ENCODE assay signal across 9 mouse cellular contexts in the genomic region with DNA sequence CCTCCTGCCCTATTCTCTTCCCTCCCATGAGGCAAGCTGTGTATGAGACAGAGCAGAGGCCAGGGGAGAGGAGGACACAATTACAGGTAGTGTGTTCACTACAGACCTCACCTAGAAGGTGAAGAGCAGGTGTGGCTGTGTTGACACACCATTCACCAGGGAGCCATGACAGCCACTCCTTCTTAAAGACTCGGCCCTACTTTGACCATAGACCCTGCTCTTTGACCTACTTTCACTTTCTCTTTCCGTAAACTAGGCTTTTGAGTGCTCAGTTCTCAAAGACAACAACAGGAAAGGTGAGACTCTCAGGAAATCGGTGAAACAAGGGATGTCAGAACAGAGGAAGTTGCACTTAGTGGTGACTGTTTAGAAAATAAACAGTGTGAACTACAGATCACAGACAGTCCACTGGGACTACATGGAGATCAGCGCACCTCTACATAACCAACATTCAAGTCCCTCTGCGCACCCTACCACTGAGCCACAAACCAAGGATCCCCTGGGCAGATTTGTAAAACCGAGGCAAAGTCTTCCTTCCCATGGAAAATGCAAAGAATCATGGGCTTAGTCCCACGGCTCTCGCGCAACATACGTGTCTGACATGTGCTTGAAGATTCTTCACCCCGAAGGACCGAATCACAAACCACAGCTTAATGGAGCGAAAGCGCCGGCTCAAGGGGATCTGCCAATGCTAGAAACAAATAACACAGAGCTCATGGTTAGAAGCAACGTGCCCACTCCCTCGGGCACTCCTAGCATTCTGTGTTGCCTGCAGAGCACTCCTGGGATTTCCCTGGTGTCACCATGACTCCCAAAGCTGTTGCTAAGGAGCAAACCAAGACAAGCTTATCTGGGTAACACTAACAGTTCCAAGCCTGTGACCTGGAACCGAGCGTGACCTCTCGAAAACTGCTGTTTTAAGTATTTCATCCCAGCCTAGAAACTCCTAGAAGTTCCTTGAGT. TPM values are rescaled to one million over a fixed set of nuclear protein-coding genes. Genes with fewer than 3 reads are reported as not detected.
DNase-seq lines count a peak whose midpoint lies in the region; ATAC-seq and TF ChIP-seq lines count a peak whose summit lies in the region.
"Had no signal": no experiment of that assay in that cellular context is flagged by ENCODE, and none has a peak within 500 bp of the region (broad histone marks: within the 10 kb centered on the region; RNA-seq: fewer than 3 reads in every experiment).

No protein-coding gene starts in this region.

- no peak overlapping the region for H3K4me2 ChIP-seq in stomach, postnatal 0 days (replicated peaks; ENCODE audit: low read depth)
- H3K4me2 ChIP-seq in hindbrain, embryonic 13.5 days = no peak overlapping the region

- ATAC-seq in stomach, postnatal 0 days (ENCODE audit: low FRiP score, low TSS enrichment) = peak; percentile 96
- no peak for ATAC-seq in hindbrain, embryonic 13.5 days (ENCODE audit: low FRiP score)

- DNase-seq in adrenal gland, postnatal 14 days = peak; percentile 53
- DNase-seq in adrenal gland, adult 2 months = no peak
- peak; percentile 41 for DNase-seq in ovary, adult 18-20 months (ENCODE audit: low spot score)
- DNase-seq in ovary, postnatal 10 days (ENCODE audit: low spot score) = no peak
- peak; percentile 95 for DNase-seq in large intestine, adult 2 months (ENCODE audit: low read depth, low spot score)
- peak; percentile 52 for DNase-seq in stomach, postnatal 0 days (ENCODE audit: low spot score)
- no peak for DNase-seq in urinary bladder, adult 2 months (ENCODE audit: low spot score)

- 0 out of 2 replicates have a peak overlapping the region, but pooled peaks have one; percentile 45 for H3K27ac ChIP-seq in stomach, postnatal 0 days (replicated peaks)
- no peak overlapping the region for H3K27ac ChIP-seq in hindbrain, embryonic 13.5 days
- H3K27ac ChIP-seq: macrophage had no signal

- no peaks in the 10 kb centered on the region for H3K9me3 ChIP-seq in stomach, postnatal 0 days (ENCODE audit: control insufficient read depth, low read length)
- H3K9me3 ChIP-seq in hindbrain, embryonic 13.5 days = no peaks in the 10 kb centered on the region

- no peak for TF ChIP-seq CTCF in stomach, postnatal 0 days (IDR thresholded peaks at IDR 0.05; ENCODE audit: low read depth)

- H3K36me3 ChIP-seq in stomach, postnatal 0 days (ENCODE audit: control insufficient read depth, insufficient read depth, low read length) = no peaks in the 10 kb centered on the region
- no peaks in the 10 kb centered on the region for H3K36me3 ChIP-seq in hindbrain, embryonic 13.5 days

- H3K27me3 ChIP-seq in stomach, postnatal 0 days (ENCODE audit: control insufficient read depth, insufficient read depth, low read length) = no peaks in the 10 kb centered on the region
- no peaks in the 10 kb centered on the region for H3K27me3 ChIP-seq in hindbrain, embryonic 13.5 days

- TF ChIP-seq EP300 in stomach, postnatal 0 days (optimal IDR thresholded peaks at IDR 0.05) = no peak

- no peak overlapping the region for H3K9ac ChIP-seq in stomach, postnatal 0 days (ENCODE audit: low read length)
- no peak overlapping the region for H3K9ac ChIP-seq in hindbrain, embryonic 13.5 days

- no peak overlapping the region for H3K4me3 ChIP-seq in stomach, postnatal 0 days (ENCODE audit: low read depth, low read length)
- no peak overlapping the region for H3K4me3 ChIP-seq in hindbrain, embryonic 13.5 days

- no peaks in the 10 kb centered on the region for H3K4me1 ChIP-seq in stomach, postnatal 0 days (replicated peaks; ENCODE audit: control insufficient read depth, insufficient read depth)
- H3K4me1 ChIP-seq in hindbrain, embryonic 13.5 days (replicated peaks) = 0 out of 2 replicates have a peak, but pooled peaks cover 5% of the 10 kb centered on the region

- WGBS in large intestine, adult 2 months = 80% methylated on average over 20 of the region's 20 CpGs
- WGBS in stomach, postnatal 0 days = 74% methylated on average over 20 of the region's 20 CpGs
- WGBS in hindbrain, embryonic 13.5 days = 86% methylated on average over 20 of the region's 20 CpGs

RNA-seq across cellular contexts. Expression of a gene that starts 21.5 kb away (rescaled TPM):
- total RNA-seq in adrenal gland, postnatal 14 days (2021) = 11.8 and 14.9 TPM in 2 replicates
- total RNA-seq in adrenal gland, adult 2 months (2021) = 10 to 100 TPM in 1 of 2 experiments, 1 to 10 TPM in 1; 2.0 to 51.8 TPM
- 6.9 and 10.2 TPM in 2 replicates for polyA plus RNA-seq in adrenal gland, adult 2 months (2012; rRNA removed)
- 1.1 and 1.6 TPM in 2 replicates for polyA plus RNA-seq in large intestine, adult 2 months (2012; rRNA removed)
- polyA plus RNA-seq in stomach, postnatal 0 days (2015; fragmentation: Nextera tagmentation; extraction: Ambion mirVana) = 2.9 and 3.4 TPM in 2 replicates
- polyA plus RNA-seq in hindbrain, embryonic 13.5 days (2015; fragmentation: Nextera tagmentation; extraction: Ambion mirVana) = 1.0 and 2.8 TPM in 2 replicates
- 0.58 and 0.71 TPM in 2 replicates for polyA plus RNA-seq in urinary bladder, adult 2 months (2012; rRNA removed)

RNA-seq across cellular contexts. Expression of a gene that starts 45.4 kb away (rescaled TPM):
- total RNA-seq in adrenal gland, postnatal 14 days (2021) = 68.8 and 158 TPM in 2 replicates
- total RNA-seq in adrenal gland, adult 2 months (2021) = 10 to 100 TPM; 19.8 to 62.9 TPM
- 20.4 and 29.0 TPM in 2 replicates for polyA plus RNA-seq in adrenal gland, adult 2 months (2012; rRNA removed)
- 12.4 and 28.5 TPM in 2 replicates for polyA plus RNA-seq in large intestine, adult 2 months (2012; rRNA removed)
- 1.1 and 2.4 TPM in 2 replicates for polyA plus RNA-seq in stomach, postnatal 0 days (2015; fragmentation: Nextera tagmentation; extraction: Ambion mirVana)
- polyA plus RNA-seq in hindbrain, embryonic 13.5 days (2015; fragmentation: Nextera tagmentation; extraction: Ambion mirVana) = 6.4 and 6.7 TPM in 2 replicates
- polyA plus RNA-seq in urinary bladder, adult 2 months (2012; rRNA removed) = 0.04 and 0.06 TPM in 2 replicates
- polyA plus RNA-seq: macrophage had no signal

Comparison
In these comparisons a context has a peak if more than half of its experiments do, and no peak if none do; other contexts are left out.
1. DNase-seq: peak in adrenal gland, postnatal 14 days (single experiment), ovary, adult 18-20 months (single experiment), large intestine, adult 2 months (single experiment) and stomach, postnatal 0 days (single experiment); none in adrenal gland, adult 2 months (single experiment), ovary, postnatal 10 days (single experiment) and urinary bladder, adult 2 months (single experiment).